Mouse (Mus musculus) G1E (cell line): ENCODE measurements at regions not wholly inside any gene's neighbourhood (a gene's known extent, or its start where the extent isn't known, plus 50 kb on each side); places are given as distances from the start of the nearest gene placed in this dataset.

ENCODE experiments used
- CTCF ChIP-seq: IDR thresholded peaks from 2 replicates; pipeline ENCODE4 v1.5.1; 2012; ENCODE audit warnings: low read depth, low read length, inconsistent platforms, mixed read lengths
- GATA1 ChIP-seq: IDR thresholded peaks from 2 replicates; pipeline ENCODE4 v1.6.1; 2012; ENCODE audit warnings: borderline replicate concordance, low read length, inconsistent platforms, mixed read lengths
- POLR2AphosphoS5 ChIP-seq: IDR thresholded peaks from 2 replicates; pipeline ENCODE4 v1.6.1; 2012; ENCODE audit warnings: low read depth, low read length, inconsistent platforms; ENCODE audit not compliant: insufficient replicate concordance
- TAL1 ChIP-seq: conservative IDR thresholded peaks from 2 replicates; pipeline ENCODE4 v1.6.1; 2012; ENCODE audit warnings: low read depth, low read length, inconsistent platforms, mixed read lengths

DNA sequence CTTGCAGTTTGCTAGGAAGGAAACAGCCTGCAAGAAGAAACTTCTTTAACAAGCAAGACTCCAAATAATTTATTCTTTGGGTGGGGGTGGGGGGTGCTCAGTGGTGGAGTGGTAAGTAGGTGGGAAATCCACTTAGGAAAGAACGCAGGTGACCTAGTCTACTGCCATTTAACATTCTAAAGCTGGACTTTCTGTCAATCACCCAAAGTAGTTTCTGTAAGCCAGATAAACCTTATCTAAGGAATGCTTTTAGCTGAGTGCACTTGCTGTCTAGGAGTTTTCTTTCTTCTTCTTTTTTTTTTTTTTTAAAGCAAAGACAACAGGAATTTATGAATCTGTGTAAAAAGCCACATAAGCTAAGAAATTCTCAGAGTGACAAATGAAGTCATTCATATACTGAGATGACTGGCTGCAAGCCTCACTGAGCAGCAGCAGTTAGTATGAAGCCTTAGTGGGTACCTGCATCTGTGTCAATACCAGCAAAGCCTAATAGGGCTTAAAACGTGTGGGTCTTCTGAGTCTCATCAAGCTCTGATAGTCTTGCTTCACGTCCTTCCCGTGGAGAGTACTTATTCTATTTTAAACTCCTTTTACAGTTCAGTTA, 210.0 kb upstream of the 4933412E24Rik start:
- TF ChIP-seq CTCF: no peak
- TF ChIP-seq TAL1: no peak
- TF ChIP-seq GATA1: no peak
- TF ChIP-seq POLR2AphosphoS5: no peak
